Mouse (Mus musculus): ENCODE measurements at regions not wholly inside any gene's neighbourhood (a gene's known extent, or its start where the extent isn't known, plus 50 kb on each side); places are given as distances from the start of the nearest gene placed in this dataset.

GRCm38 (mm10) chr8:76038526-76038925 is 590.0 kb downstream of the Iqcm start:
- no peaks in the 10 kb centered on the region for H3K79me2 ChIP-seq (replicated peaks; ENCODE audit: control insufficient read depth, insufficient read depth, low read length)
- TF ChIP-seq CTCF (IDR thresholded peaks at IDR 0.05) = no peak
- TF ChIP-seq POLR2A (IDR thresholded peaks at IDR 0.05; ENCODE audit: insufficient read depth, low read depth, low read length) = no peak
- TF ChIP-seq EP300 (IDR thresholded peaks at IDR 0.05; ENCODE audit: insufficient read depth, low read depth, low read length) = no peak
- WGBS = 54% methylated on average over 1 of the region's 1 CpGs
- H3K4me1 ChIP-seq (ENCODE audit: control insufficient read depth, insufficient read depth, low read length) = no peaks in the 10 kb centered on the region
- no peak overlapping the region for H3K9ac ChIP-seq (ENCODE audit: low read depth, low read length)
- H3K4me3 ChIP-seq = no peak overlapping the region
- DNase-seq = no peak
- H3K27me3 ChIP-seq (ENCODE audit: control insufficient read depth, insufficient read depth, low read length) = no peaks in the 10 kb centered on the region
- no peak overlapping the region for H3K27ac ChIP-seq
- no peaks in the 10 kb centered on the region for H3K36me3 ChIP-seq (ENCODE audit: control insufficient read depth, insufficient read depth, low read length)
- intact Hi-C loops (cut with DNase I) = no loop called here

- H3K9ac ChIP-seq (ENCODE audit: low read depth, low read length) = no peak overlapping the region
- no peaks in the 10 kb centered on the region for H3K4me1 ChIP-seq (ENCODE audit: control insufficient read depth, insufficient read depth, low read length)
- intact Hi-C loops (cut with DNase I) = no loop called here
- H3K36me3 ChIP-seq (ENCODE audit: control insufficient read depth, insufficient read depth, low read length) = no peaks in the 10 kb centered on the region
- no peaks in the 10 kb centered on the region for H3K79me2 ChIP-seq (replicated peaks; ENCODE audit: control insufficient read depth, insufficient read depth, low read length)
- TF ChIP-seq CTCF (IDR thresholded peaks at IDR 0.05) = no peak
- no peak for TF ChIP-seq POLR2A (IDR thresholded peaks at IDR 0.05; ENCODE audit: insufficient read depth, low read depth, low read length)
- no peak for TF ChIP-seq EP300 (IDR thresholded peaks at IDR 0.05; ENCODE audit: insufficient read depth, low read depth, low read length)
- no peak for DNase-seq
- H3K4me3 ChIP-seq = no peak overlapping the region
- 62% methylated on average over 4 of the region's 4 CpGs for WGBS
- no peaks in the 10 kb centered on the region for H3K27me3 ChIP-seq (ENCODE audit: control insufficient read depth, insufficient read depth, low read length)
- no peak overlapping the region for H3K27ac ChIP-seq
Observed at GRCm38 (mm10) chr8:76052003-76052402, 603.5 kb downstream of the Iqcm start.

- no peak for DNase-seq
- Histone ChIP-seq H3K4me3 (no peak overlapping the region), H3K27me3 (ENCODE audit: control insufficient read depth, insufficient read depth, low read length) (no peaks in the 10 kb centered on the region), H3K36me3 (ENCODE audit: control insufficient read depth, insufficient read depth, low read length) (no peaks in the 10 kb centered on the region), H3K9ac (ENCODE audit: low read depth, low read length) (no peak overlapping the region), H3K27ac (no peak overlapping the region), H3K79me2 (replicated peaks; ENCODE audit: control insufficient read depth, insufficient read depth, low read length) (no peaks in the 10 kb centered on the region), H3K4me1 (ENCODE audit: control insufficient read depth, insufficient read depth, low read length) (no peaks in the 10 kb centered on the region)
- intact Hi-C loops (cut with DNase I) = loop anchor here (5.0 kb wide), 2 partner anchors 240 to 830 kb away; partner anchors contain the start of gene Nr3c2
- no peak for TF ChIP-seq POLR2A (IDR thresholded peaks at IDR 0.05; ENCODE audit: insufficient read depth, low read depth, low read length)
- TF ChIP-seq CTCF (IDR thresholded peaks at IDR 0.05) = peak; percentile 79
- 9% methylated on average over 2 of the region's 2 CpGs for WGBS
Observed at GRCm38 (mm10) chr8:76067721-76068120, 619.2 kb downstream of the Iqcm start.

GRCm38 (mm10) chr8:76072671-76073351 is 624.3 kb downstream of the Iqcm start:
- DNase-seq = no peak
- Histone ChIP-seq H3K36me3 (ENCODE audit: control insufficient read depth, insufficient read depth, low read length) (no peaks in the 10 kb centered on the region), H3K4me1 (ENCODE audit: control insufficient read depth, insufficient read depth, low read length) (no peaks in the 10 kb centered on the region), H3K9ac (ENCODE audit: low read depth, low read length) (no peak overlapping the region), H3K79me2 (replicated peaks; ENCODE audit: control insufficient read depth, insufficient read depth, low read length) (no peaks in the 10 kb centered on the region), H3K27ac (no peak overlapping the region), H3K27me3 (ENCODE audit: control insufficient read depth, insufficient read depth, low read length) (no peaks in the 10 kb centered on the region), H3K4me3 (no peak overlapping the region)
- WGBS = 75% methylated on average over 3 of the region's 3 CpGs
- intact Hi-C loops (cut with DNase I) = no loop called here
- no peak for TF ChIP-seq POLR2A (IDR thresholded peaks at IDR 0.05; ENCODE audit: insufficient read depth, low read depth, low read length)
- no peak for TF ChIP-seq CTCF (IDR thresholded peaks at IDR 0.05)
- TF ChIP-seq EP300 (IDR thresholded peaks at IDR 0.05; ENCODE audit: insufficient read depth, low read depth, low read length) = no peak

- H3K4me1 ChIP-seq (ENCODE audit: control insufficient read depth, insufficient read depth, low read length) = no peaks in the 10 kb centered on the region
- H3K36me3 ChIP-seq (ENCODE audit: control insufficient read depth, insufficient read depth, low read length) = no peaks in the 10 kb centered on the region
- no peak overlapping the region for H3K27ac ChIP-seq
- intact Hi-C loops (cut with DNase I) = loop anchor here (10.0 kb wide), 1 partner anchor 924 kb away; no protein-coding TSS in a partner anchor
- no peaks in the 10 kb centered on the region for H3K79me2 ChIP-seq (replicated peaks; ENCODE audit: control insufficient read depth, insufficient read depth, low read length)
- no peak for TF ChIP-seq CTCF (IDR thresholded peaks at IDR 0.05)
- no peak for TF ChIP-seq EP300 (IDR thresholded peaks at IDR 0.05; ENCODE audit: insufficient read depth, low read depth, low read length)
- TF ChIP-seq POLR2A (IDR thresholded peaks at IDR 0.05; ENCODE audit: insufficient read depth, low read depth, low read length) = no peak
- DNase-seq = no peak
- H3K9ac ChIP-seq (ENCODE audit: low read depth, low read length) = no peak overlapping the region
- H3K4me3 ChIP-seq = no peak overlapping the region
- no peaks in the 10 kb centered on the region for H3K27me3 ChIP-seq (ENCODE audit: control insufficient read depth, insufficient read depth, low read length)
- WGBS = 79% methylated on average over 4 of the region's 4 CpGs
Observed at GRCm38 (mm10) chr8:76120587-76121145, 672.2 kb downstream of the Iqcm start.

- peak; percentile 49 to 75 for DNase-seq
- 30% methylated on average over 2 of the region's 2 CpGs for WGBS
- Histone ChIP-seq H3K9ac (ENCODE audit: low read depth, low read length) (no peak overlapping the region), H3K4me3 (no peak overlapping the region), H3K27ac (peak overlapping the region; percentile 69), H3K4me1 (ENCODE audit: control insufficient read depth, insufficient read depth, low read length) (no peaks in the 10 kb centered on the region), H3K36me3 (ENCODE audit: control insufficient read depth, insufficient read depth, low read length) (no peaks in the 10 kb centered on the region), H3K79me2 (replicated peaks; ENCODE audit: control insufficient read depth, insufficient read depth, low read length) (no peaks in the 10 kb centered on the region), H3K27me3 (ENCODE audit: control insufficient read depth, insufficient read depth, low read length) (no peaks in the 10 kb centered on the region)
- intact Hi-C loops (cut with DNase I) = loop anchor here (10.0 kb wide), 1 partner anchor 917 kb away; no protein-coding TSS in a partner anchor
- no peak for TF ChIP-seq EP300 (IDR thresholded peaks at IDR 0.05; ENCODE audit: insufficient read depth, low read depth, low read length)
- TF ChIP-seq POLR2A (IDR thresholded peaks at IDR 0.05; ENCODE audit: insufficient read depth, low read depth, low read length) = no peak
- TF ChIP-seq CTCF (IDR thresholded peaks at IDR 0.05) = no peak
Observed at GRCm38 (mm10) chr8:76127486-76127885, 679.0 kb downstream of the Iqcm start.
